In the genomic region with DNA sequence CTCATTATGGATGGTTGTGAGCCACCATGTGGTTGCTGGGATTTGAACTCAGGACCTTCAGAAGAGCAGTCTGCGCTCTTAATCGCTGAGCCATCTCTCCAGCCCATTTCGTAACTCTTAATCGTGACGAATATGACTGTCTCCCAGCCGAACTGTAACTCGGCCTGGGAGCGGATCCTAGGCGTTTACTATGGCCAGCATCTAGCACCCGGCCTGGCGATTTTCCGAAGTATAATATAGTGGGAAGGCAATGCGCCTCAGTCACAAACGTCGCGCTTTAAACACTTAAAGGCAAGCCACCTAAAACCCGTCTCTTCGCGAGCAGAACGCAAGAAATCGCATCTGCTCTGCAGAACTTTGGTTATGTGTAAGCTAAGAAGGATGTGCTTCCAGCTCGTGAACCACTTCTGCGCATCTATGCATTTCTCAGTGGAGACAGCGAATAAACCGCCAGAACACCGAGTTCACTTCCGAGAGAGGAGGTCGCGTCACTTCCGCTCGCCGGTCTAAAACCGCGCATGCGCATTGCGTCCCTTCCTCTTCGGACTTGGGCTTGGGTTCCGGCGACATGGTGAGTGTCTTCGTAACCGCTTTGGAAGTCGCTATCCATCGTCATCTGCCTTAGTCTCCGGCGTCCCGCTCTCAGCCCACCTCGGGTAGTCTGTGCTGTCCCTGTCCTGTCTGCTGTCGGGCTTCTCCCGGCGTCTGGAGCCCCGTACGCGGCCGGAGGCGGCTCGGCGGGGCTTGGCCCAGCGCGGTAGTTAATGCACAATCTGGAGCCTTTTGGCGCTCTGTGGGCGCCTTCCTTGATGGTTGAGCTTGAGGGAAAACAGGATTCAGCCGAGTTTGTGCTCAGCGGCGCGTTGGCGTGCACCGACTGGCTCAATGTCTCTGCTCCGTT, we compare ENCODE assay signal across 8 mouse cellular contexts. TPM values are rescaled to one million over a fixed set of nuclear protein-coding genes. Genes with fewer than 3 reads are reported as not detected.
A peak's percentile ranks its signal among the peaks of the same experiment; 100 is the strongest.
DNase-seq lines count a peak whose midpoint lies in the region; ATAC-seq and TF ChIP-seq lines count a peak whose summit lies in the region.

Gene Rpl37a, plus strand, starts transcription at position 538 of the 901 bp plus-strand sequence.

- peak; percentile 97 for ATAC-seq in erythroblast, adult 5-6 weeks (replicated peaks; ENCODE audit: low FRiP score, poor library complexity, severe bottlenecking)
- ATAC-seq in heart, embryonic 11.5 days (replicated peaks; ENCODE audit: insufficient number of reproducible peaks, low FRiP score, low TSS enrichment) = peak; percentile 74
- peak; percentile 90 for ATAC-seq in kidney, embryonic 16.5 days (ENCODE audit: low FRiP score, low TSS enrichment)

- TF ChIP-seq CTCF in liver, adult 2 months (IDR thresholded peaks at IDR 0.05; ENCODE audit: low read depth, low read length) = no peak

- H3K79me2 ChIP-seq in liver, adult 2 months (ENCODE audit: control insufficient read depth, insufficient read depth, low read length) = 0 out of 2 replicates have a peak, but pooled peaks cover 4% of the 10 kb centered on the region
- peaks cover 27% of the 10 kb centered on the region for H3K79me2 ChIP-seq in myocyte (ENCODE audit: control insufficient read depth, insufficient read depth)

- peak within 1 kb of the TSS; percentile 83 for H3K4me2 ChIP-seq in heart, embryonic 11.5 days
- peak within 1 kb of the TSS; percentile 69 for H3K4me2 ChIP-seq in kidney, embryonic 16.5 days (replicated peaks; ENCODE audit: low read depth, low read length)
- H3K4me2 ChIP-seq in myocyte (ENCODE audit: low read depth) = peak within 1 kb of the TSS; percentile 92

- peaks cover 11% of the 10 kb centered on the region for H3K4me1 ChIP-seq in heart, embryonic 11.5 days (ENCODE audit: control insufficient read depth, insufficient read depth, low read length)
- peaks cover 19% of the 10 kb centered on the region for H3K4me1 ChIP-seq in kidney, embryonic 16.5 days (ENCODE audit: insufficient read depth, low read length)
- H3K4me1 ChIP-seq in liver, adult 2 months (ENCODE audit: control insufficient read depth, insufficient read depth, low read length) = peaks cover 7% of the 10 kb centered on the region

- H3K9ac ChIP-seq in heart, embryonic 11.5 days (ENCODE audit: low read depth, low read length) = peak within 1 kb of the TSS; percentile 95
- peak within 1 kb of the TSS; percentile 80 for H3K9ac ChIP-seq in kidney, embryonic 16.5 days (replicated peaks; ENCODE audit: low read length)
- peak within 1 kb of the TSS; percentile 94 for H3K9ac ChIP-seq in liver, adult 2 months (ENCODE audit: low read depth, low read length)

- TF ChIP-seq POLR2A in liver, adult 2 months (IDR thresholded peaks at IDR 0.05; ENCODE audit: extremely low read depth, insufficient read depth, low read length) = peak; percentile 89
- TF ChIP-seq POLR2A in myocyte (IDR thresholded peaks at IDR 0.05; ENCODE audit: insufficient read length, low read depth) = peak; percentile 89

- no peaks in the 10 kb centered on the region for H3K9me3 ChIP-seq in heart, embryonic 11.5 days (replicated peaks; ENCODE audit: control insufficient read depth, low read length)
- H3K9me3 ChIP-seq in kidney, embryonic 16.5 days (ENCODE audit: low read length) = no peaks in the 10 kb centered on the region

- H3K27ac ChIP-seq in heart, embryonic 11.5 days (ENCODE audit: low read depth, low read length) = peak within 1 kb of the TSS; percentile 88
- peak within 1 kb of the TSS; percentile 95 for H3K27ac ChIP-seq in kidney, embryonic 16.5 days (ENCODE audit: low read length)
- peak within 1 kb of the TSS; percentile 62 for H3K27ac ChIP-seq in liver, adult 2 months (replicated peaks; ENCODE audit: insufficient read depth, low read depth, low read length)

- DNase-seq in B cell, adult 2 months = peak; percentile 93
- peak; percentile 98 for DNase-seq in brain, adult 2 months (ENCODE audit: low read depth, low spot score)
- DNase-seq in liver, adult 2 months (ENCODE audit: extremely low read depth, low read depth, low spot score) = peak; percentile 86
- DNase-seq in splenic B cell, adult 2 months (ENCODE audit: low read depth, low spot score) = peak; percentile 97

- WGBS in heart, embryonic 11.5 days (ENCODE audit: insufficient replicate concordance) = 2% methylated on average over 68 of the region's 68 CpGs
- WGBS in kidney, embryonic 16.5 days = 3% methylated on average over 68 of the region's 68 CpGs
- 2% methylated on average over 68 of the region's 68 CpGs for WGBS in liver, adult 2 months

- H3K36me3 ChIP-seq in heart, embryonic 11.5 days (ENCODE audit: control insufficient read depth, insufficient read depth, low read length) = peaks cover 15% of the 10 kb centered on the region; the same call in 1 of the 2 replicates
- H3K36me3 ChIP-seq in kidney, embryonic 16.5 days (ENCODE audit: insufficient read depth, low read length) = peaks cover 29% of the 10 kb centered on the region
- peaks cover 20% of the 10 kb centered on the region for H3K36me3 ChIP-seq in liver, adult 2 months (ENCODE audit: control insufficient read depth, insufficient read depth, low read length)
- H3K36me3 ChIP-seq in myocyte (ENCODE audit: control insufficient read depth, insufficient read depth) = peaks cover 21% of the 10 kb centered on the region
- H3K36me3 ChIP-seq in splenic B cell, adult 2 months (ENCODE audit: control insufficient read depth, insufficient read depth, low read length, poor library complexity, severe bottlenecking) = peaks cover 13% of the 10 kb centered on the region

- H3ac ChIP-seq in myocyte (ENCODE audit: control insufficient read depth, insufficient read length) = peak within 1 kb of the TSS; percentile 76

- no peaks in the 10 kb centered on the region for H3K27me3 ChIP-seq in heart, embryonic 11.5 days (ENCODE audit: control insufficient read depth, insufficient read depth, low read length)
- H3K27me3 ChIP-seq in kidney, embryonic 16.5 days (ENCODE audit: insufficient read depth, low read length) = no peaks in the 10 kb centered on the region
- no peaks in the 10 kb centered on the region for H3K27me3 ChIP-seq in liver, adult 2 months (ENCODE audit: control insufficient read depth, insufficient read depth, low read length)
- no peaks in the 10 kb centered on the region for H3K27me3 ChIP-seq in myocyte (ENCODE audit: control insufficient read depth, insufficient read depth, insufficient read length)
- H3K27me3 ChIP-seq in splenic B cell, adult 2 months (ENCODE audit: control insufficient read depth, insufficient read depth, low read length, poor library complexity, severe bottlenecking) = no peaks in the 10 kb centered on the region

- peak within 1 kb of the TSS; percentile 81 for H3K4me3 ChIP-seq in heart, embryonic 11.5 days (ENCODE audit: low read depth, low read length)
- peak within 1 kb of the TSS; percentile 65 for H3K4me3 ChIP-seq in kidney, embryonic 16.5 days (ENCODE audit: low read length)
- H3K4me3 ChIP-seq in liver, adult 2 months (ENCODE audit: insufficient read depth, low read depth, low read length) = peak within 1 kb of the TSS; percentile 94
- H3K4me3 ChIP-seq in myocyte = peak within 1 kb of the TSS; percentile 94

TF ChIP-seq in myocyte, 11 proteins besides CTCF, POLR2A, EP300 and RAD21:
- TF ChIP-seq USF1 (IDR thresholded peaks at IDR 0.05; ENCODE audit: low read depth) = no peak
- TF ChIP-seq MYOD1 (IDR thresholded peaks at IDR 0.05; ENCODE audit: control insufficient read depth in 1 of 3, insufficient read length in 2 of 3, low read depth in 2 of 3) = no peak
- TF ChIP-seq MAX (IDR thresholded peaks at IDR 0.05; ENCODE audit: low read depth) = no peak
- TF ChIP-seq MYOG (IDR thresholded peaks at IDR 0.05; ENCODE audit: control insufficient read depth in 1 of 3, insufficient read depth in 1 of 3, insufficient read length in 2 of 3, low read depth in 2 of 3) = no peak
- no peak for TF ChIP-seq TCF12 (IDR thresholded peaks at IDR 0.05; ENCODE audit: insufficient read depth, poor library complexity, severe bottlenecking)
- peak; percentile 16 for TF ChIP-seq REST (IDR thresholded peaks at IDR 0.05; ENCODE audit: insufficient read depth, insufficient read length)
- TF ChIP-seq TCF3 (IDR thresholded peaks at IDR 0.05; ENCODE audit: insufficient read length, low read depth) = no peak
- TF ChIP-seq POLR2AphosphoS2 (IDR thresholded peaks at IDR 0.05; ENCODE audit: insufficient read length, low read depth) = peak; percentile 91
- no peak for TF ChIP-seq E2F4 (IDR thresholded peaks at IDR 0.05; ENCODE audit: insufficient read depth)
- TF ChIP-seq SRF (IDR thresholded peaks at IDR 0.05; ENCODE audit: control insufficient read depth, insufficient read length, low read depth) = no peak
- TF ChIP-seq CEBPB (IDR thresholded peaks at IDR 0.05; ENCODE audit: insufficient read depth, poor library complexity, severe bottlenecking) = no peak
TF ChIP-seq in myocyte: peak in this region for 2.

RNA-seq across cellular contexts. Expression of gene Rpl37a, which starts in this region (rescaled TPM):
- 282 and 366 TPM in 2 replicates for total RNA-seq in erythroblast, adult 5-6 weeks (2015; ENCODE audit: low replicate concordance)
- 68.3 and 163 TPM in 2 replicates for total RNA-seq in erythroblast, adult 5-6 weeks (2017; ENCODE audit: low replicate concordance)
- polyA plus RNA-seq in heart, embryonic 11.5 days (2014; fragmentation: Nextera tagmentation; extraction: Ambion mirVana) = 1,187 and 1,254 TPM in 2 replicates
- 1,455 and 1,531 TPM in 2 replicates for polyA plus RNA-seq in kidney, embryonic 16.5 days (2015; fragmentation: Nextera tagmentation; extraction: Ambion mirVana)
- total RNA-seq in liver, adult 2 months (2014; rRNA removed) = 394 and 426 TPM in 2 replicates
- polyA plus RNA-seq in liver, adult 2 months (2012; rRNA removed) = 216 and 237 TPM in 2 replicates
- polyA plus RNA-seq in myocyte (2012; fragmentation: generic; extraction: Trizol) = 2,680 TPM

Comparison
In these comparisons a context has a peak if more than half of its experiments do, and no peak if none do; other contexts are left out.
1. Peak in every context shown above with its lines: DNase-seq, ATAC-seq, H3K4me3 ChIP-seq and H3K27ac ChIP-seq.